Mouse (Mus musculus) CD4-positive, CD25-positive, alpha-beta regulatory T cell, adult 4 months (primary cell): Measurements from ENCODE around the gene Kif16b. TPM values are rescaled to one million over a fixed set of nuclear protein-coding genes. Genes with fewer than 3 reads are reported as not detected.

Experiments
- ATAC-seq: one replicate; pipeline ENCODE4 v1.8.0; 2017
- polyA plus RNA-seq, 2 experiments: library from polyadenylated mRNA; unstranded; fragments of 100-300 nt; shearing (Covaris generic); gene quantifications; one replicate each; pipeline ENCODE4 v1.2.1; 2017

Kif16b gene
- polyA plus RNA-seq, 2 experiments from 2014 or later, result 9.3 to 11.5 TPM

DNA sequence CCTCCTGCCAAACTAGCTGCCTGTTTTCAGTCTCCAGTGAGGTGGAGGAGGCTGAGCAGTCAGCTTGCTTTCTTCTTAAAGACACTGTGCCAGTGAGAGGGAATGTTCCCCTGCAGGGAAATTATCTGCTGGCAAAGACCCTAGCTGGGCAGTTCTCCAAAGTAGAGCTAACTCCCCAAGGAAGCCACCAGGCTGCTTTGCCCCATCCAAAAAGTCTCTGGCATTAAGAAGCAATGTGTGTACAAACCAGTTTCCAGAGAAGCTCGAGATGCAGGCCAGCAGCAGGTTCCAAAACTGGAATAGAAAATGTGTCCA lies 169.6 kb downstream of the Kif16b start:
- no peak for ATAC-seq

GRCm38 (mm10) chr2:142731016-142731777 lies 170.1 kb downstream of the Kif16b start:
- no peak for ATAC-seq

DNA sequence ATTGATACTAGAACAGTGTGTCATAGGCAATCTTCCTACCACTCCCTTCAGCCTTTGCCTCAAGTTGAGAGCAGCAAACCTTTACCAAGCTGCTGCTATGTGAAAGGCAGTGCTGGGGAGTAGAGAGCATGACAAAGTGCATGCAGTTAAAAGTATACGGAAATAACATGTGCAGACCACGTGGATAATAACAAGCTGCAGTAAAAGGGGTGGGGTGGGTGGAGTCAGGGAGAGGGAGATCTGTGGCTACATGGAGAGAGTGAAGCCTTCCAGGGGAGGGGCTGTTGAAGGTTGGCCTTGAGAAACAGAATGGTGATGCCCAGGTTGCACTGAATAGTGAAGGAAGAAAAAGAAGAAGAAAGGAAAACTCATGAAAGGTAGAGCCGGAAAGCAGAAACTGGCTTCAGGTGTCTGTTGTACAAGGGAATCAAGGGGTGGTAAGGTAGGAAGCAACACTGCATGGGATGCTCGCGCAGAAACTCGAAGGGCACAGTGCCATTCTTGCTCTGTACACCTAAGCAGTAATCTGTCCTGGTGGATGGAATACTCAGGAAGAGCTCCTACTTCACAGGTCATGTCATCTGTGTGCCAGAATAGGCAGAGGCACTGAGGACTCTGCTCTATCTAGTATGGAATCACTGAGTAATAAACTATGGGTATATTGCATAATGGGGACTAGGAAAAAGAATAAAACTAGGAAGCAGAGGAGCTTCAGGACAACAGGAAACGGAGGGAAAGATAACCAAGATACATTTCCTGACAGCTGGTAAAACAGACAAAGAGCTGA lies 176.9 kb downstream of the Kif16b start:
- no peak for ATAC-seq

DNA sequence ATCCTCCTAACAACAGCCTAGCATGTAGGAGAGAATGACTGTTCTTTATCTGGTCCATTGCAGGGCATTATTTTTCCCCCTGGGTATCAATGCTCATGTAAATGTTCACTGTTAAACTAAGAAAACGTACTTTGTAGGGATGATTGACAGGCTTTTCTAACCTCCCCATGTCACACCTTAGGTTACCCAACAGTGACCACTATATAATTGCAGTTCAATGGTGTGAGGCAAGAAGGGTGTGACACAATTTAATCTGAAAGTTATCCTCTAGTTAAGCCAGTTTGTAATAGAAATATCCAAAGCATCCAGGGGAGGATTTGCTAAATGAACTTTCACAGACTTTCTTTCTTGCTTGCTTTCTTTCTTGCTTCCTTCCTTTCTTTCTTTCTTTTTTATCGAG lies 181.2 kb downstream of the Kif16b start:
- ATAC-seq, result no peak

DNA sequence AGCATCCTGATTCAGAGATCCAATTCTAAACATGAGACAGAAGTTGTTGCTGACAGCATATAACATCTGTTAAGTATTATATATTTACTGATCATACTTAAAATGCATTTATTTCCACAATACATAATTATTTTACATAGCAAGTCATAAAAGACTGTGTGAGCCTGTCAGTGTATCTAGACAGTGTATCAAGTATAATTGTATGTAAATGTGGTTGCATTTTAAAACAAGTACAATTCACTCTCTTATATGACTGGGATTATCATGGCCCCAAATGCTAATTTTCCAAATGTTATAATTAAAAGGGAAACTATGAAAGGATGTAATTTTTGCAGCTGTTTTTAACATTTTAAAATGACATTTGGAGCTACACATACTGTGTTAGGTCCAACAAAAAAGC lies 182.3 kb downstream of the Kif16b start:
- no peak for ATAC-seq

GRCm38 (mm10) chr2:142717591-142717990 lies 183.7 kb downstream of the Kif16b start:
- ATAC-seq, result no peak

DNA sequence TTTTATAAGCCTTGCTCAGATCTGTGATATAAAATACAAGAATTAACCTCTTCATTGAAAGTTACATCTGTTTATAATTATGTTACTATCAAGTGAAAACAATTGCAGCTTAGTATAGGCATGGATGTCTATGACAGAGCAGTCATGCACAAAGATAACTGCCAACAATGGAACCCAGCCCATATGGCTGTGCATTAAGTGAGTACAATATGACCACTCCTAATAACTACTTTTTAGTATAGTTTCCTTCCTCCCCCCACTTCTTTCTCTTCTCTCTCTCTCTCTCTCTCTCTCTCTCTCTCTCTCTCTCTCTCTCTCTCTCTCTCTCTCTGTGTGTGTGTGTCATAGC lies 185.4 kb downstream of the Kif16b start:
- ATAC-seq, result no peak

DNA sequence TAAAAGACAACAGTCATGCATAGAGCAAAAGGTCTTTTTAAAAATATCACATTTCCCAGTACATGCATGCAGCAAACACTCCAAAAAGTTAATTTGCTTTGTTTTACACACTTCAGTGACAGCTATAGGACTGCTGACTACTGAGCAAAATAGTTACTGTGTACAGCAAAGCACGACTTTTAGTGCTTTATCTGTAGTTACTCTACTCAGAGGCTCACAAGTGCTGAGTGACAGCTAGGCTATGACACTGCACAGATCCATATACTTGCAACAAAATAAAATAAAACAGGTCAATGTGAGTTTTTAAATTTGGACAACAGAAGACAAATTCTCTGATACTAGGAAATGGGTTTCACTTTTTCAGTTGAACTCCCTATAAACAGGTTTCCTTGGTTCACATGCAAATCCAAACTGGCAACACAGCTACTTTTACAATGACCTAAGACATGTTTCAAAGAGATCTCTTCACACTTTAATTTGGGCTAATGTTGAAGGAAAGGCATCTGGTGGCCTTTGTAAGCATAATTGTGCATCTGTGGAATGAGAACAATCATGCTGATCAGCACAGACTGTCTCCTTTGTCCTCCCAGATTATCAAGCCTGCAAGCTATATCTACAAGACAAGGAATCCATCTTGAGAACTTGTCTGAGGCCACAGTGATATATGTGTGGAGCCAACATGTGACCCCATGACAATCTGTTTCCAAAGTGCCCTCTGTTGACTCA lies 186.0 kb downstream of the Kif16b start:
- ATAC-seq, result no peak

DNA sequence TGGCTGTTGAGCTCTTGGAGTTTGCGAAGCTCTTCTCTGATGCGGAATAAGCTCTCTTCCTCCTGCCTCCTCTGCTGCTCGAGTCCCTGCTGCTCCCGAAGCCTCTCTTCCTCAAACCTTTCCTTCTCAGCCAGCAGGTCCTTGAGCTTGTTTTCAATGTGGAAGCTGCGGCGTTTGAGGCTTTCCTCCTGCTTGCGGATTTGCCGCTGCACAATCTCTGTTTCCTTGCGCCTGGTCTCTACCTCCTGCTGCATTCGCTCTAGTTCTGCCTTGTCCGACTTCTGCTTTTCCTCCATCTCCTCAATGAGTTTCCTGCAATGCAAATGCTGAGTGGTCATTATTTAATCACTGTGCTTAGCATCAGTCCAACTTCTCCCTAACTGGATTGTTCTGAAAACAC lies 188.6 kb downstream of the Kif16b start:
- ATAC-seq, result no peak

DNA sequence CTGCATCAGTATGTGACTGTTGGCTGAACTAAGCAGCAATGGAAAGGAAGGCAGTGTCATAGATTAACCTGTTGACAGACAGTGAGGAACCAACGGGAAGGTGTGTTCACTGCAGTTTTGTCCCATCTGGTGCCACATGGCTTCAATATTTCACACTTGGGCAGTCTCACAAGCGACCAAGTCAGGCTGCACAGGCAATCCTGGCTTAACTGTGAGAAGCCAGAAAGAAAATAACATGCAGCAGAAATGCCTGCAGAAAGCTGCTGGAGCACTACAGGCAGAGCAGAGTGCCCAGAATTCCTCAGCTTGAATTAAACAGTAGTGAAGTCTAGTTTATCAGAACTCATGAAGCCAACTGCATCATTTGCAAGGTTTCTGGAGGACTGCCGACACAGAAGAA lies 192.0 kb downstream of the Kif16b start:
- ATAC-seq, result no peak

DNA sequence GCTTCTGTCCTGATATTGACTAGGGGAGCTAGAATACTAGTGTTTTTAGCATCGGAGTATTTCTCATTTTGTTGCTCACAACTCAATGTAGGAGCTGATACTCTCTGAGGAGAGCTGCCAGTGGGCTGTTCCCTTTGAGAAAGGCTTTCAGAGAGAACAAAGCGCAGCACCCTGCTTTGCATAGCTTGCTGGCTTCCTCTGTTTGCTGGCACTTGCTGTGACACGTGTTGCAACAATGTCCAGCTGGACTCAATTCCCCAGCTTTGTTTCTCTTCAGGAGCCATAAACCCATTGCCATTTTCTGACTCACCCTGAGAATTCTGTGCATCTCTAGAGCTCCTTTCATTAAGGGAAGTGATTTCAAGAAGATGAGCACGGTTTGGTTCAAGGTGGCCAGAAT lies 200.6 kb downstream of the Kif16b start:
- ATAC-seq, result no peak

DNA sequence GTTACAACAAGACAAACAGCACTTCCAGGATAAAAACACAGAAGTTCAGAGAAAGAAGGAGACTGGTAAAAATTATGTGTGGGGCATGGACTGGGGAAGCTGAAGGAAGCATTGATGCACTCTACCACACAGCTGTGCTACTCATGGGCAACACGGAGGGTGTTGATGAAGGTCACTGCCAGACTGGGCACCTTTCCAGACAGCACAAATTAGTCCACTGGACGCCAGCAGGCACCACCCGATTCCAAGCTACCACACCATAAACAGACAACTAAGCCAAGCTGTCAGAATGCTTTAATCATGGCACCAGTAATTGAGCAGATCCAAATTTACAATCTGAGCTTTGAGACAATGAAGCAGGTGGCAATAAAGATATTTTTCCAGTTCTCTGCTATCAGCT lies 202.7 kb downstream of the Kif16b start:
- no peak for ATAC-seq

DNA sequence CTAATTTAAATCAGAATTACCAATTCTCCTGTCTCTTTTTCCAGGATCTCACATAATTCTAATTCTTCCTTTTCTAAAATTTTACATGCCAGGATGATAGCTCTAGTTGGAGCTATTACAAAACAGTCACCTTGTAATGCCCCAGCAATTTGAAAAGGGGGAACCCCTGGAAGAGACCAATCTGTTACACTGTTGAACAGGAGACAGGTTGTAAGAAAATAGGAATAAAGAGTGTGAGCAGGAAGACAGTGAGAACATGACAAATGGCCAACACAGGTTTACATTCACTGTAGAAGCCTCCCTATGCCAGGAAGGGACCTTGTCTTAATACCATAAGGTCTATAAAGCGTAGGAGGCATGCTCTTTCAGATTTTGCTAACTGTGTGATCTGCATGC lies 206.4 kb downstream of the Kif16b start:
- no peak for ATAC-seq

DNA sequence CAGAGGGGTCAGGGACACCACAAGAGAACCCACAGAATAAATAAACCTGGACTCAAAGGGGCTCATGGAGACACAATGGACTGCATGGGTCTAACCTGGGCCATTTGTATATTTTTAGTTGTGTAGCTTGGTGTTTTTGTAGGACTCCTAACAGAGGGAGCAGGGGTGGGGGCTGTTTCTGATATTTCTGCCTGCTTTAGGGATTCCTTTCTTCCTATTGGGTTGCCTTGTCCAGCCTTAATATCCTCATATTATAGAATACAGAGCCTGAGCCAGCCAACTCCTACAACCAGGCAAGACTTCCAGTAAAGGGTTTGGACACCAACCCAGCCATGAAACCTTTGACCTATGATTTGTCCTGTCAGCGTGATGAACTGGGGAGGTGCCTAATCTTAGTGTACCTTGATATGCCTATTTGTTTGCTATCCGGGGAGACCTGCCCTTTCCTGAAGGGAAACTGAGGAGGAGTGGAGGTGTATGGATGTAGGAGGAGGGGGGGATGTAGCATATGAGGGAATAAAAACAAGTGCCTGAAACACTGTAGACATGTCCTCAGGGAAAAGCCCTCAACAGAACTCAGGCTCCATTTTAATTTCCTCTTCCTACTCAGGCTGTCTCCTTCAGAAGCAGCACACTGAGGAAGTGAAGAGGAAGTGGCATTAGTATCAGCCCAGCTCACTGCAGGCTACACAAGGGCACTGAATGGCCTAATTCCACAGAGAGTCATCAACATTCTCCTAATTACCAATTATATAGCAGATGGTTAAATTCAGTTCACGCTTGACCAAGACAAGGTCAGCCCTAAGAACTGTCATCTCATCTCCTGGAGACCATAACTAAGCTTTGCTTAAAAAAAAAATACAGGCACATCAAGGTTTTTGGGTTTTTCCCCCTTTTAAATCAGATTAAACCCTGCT lies 207.1 kb downstream of the Kif16b start:
- ATAC-seq, result no peak

- ATAC-seq, result no peak
These were observed 207.9 kb downstream of the Kif16b start for GRCm38 (mm10) chr2:142693461-142693860.

DNA sequence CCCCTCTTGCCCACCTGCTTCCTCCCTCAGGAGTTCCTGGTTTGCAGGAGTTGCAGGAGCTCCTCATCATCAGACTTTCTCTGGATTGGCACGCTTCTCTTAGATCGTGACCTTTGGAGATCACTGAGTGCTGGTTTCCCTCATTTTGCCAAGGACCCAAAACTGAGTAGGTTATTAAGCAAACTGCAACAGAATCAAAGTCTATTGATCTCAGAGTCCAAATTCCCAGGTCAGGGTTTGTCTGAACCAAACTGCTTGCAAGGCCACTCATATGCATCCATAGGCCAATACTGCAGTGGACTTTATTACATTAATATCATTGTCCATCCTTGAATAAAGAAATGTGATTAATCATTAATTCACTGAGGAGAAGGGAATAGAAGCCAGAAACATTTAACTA lies 211.8 kb downstream of the Kif16b start:
- no peak for ATAC-seq

- no peak for ATAC-seq
These were observed 213.3 kb downstream of the Kif16b start for GRCm38 (mm10) chr2:142687936-142688514.

DNA sequence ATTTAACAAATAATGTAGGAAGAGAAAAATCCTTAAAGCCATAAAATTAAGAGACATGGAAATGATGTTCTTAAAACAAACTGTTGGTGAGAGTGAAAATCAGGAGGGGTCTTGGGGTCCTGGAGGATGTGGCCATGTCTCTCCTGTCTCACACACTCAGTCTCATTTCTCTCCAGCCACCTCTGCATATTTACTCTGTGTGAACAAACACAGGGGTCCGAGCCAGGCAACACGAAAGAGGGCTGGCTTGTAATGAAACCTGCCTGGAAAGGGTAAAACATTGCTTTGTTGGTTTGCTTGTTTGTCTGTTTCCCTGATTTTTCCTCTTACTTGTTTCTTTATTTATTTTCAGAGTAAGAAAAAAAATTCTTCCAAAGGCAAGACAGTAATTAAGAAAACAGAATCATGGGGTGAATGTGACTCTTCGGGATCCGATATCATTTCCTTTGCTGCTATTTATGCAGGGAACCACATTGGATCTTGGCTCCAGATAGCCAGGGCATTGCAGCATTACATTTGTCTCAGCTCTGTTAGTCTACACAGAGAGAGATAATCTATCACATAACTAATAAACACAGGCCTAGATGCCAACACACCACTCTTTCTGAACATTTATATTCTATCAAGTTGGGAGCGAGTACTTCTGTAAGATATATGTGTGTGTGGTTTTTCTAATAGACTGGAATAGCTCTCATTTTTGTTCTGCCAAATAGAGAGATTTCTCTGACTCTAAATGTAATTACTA lies 218.2 kb downstream of the Kif16b start:
- no peak for ATAC-seq

DNA sequence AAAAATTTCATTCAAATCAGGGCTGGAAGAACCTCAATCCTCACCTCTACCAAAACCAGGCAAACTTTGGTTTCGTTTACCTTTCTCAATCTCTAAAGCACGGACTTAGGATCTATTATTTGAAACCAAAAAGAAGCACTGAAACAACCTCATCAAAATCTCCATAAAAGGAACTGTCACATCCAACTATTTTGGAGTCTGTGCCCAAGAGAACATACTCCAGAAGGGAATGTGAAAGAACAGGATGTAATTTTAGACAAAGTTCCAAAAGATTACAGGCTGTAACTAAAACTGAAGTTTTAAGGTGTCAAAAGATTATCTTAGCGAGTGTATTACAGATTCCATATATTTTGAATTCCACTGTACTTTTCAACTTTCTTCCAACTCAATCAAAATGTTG lies 232.9 kb downstream of the Kif16b start:
- no peak for ATAC-seq

DNA sequence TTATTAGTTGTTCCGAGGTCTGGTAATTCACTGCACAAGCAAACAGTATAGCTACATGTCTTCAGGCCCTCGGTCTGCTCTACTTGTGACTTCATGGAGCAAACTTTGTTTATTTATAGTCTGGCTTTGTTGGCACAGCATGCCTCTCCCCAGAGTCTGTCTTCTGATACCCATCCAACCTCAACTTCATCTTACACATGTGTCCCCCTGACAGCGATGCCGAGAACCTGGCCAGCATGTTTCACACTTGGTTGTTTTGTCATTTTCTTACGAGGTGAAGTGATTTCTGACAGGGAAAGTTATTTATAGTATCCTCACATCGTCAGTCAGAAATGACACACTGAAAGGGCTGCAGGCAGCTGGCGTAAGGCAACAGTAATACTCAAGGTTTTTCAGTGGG lies 249.7 kb downstream of the Kif16b start:
- ATAC-seq, result no peak

GRCm38 (mm10) chr2:142648023-142648453 lies 253.3 kb downstream of the Kif16b start:
- ATAC-seq, result no peak

DNA sequence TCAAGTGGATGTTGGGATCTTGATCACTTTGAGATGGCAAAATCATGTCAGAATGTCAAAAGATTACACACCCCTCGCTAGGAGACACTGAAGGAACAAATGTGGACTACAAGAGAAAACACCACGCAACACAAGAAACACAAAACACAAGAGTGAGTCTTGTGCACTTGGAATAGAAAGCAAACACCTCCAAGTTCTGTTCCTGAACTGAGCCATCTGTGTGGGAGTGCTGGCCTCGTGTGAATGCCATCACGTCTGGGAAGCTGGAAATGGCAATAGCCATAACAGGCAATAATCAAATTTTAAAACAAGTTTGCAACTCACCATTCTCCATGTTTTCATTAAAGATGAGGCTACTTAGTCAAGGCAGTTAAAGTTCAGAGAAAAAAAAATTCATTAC lies 254.5 kb downstream of the Kif16b start:
- ATAC-seq, result no peak
